Mouse (Mus musculus) lung, postnatal 36 days (tissue): ENCODE measurements at regions not wholly inside any gene's neighbourhood (a gene's known extent, or its start where the extent isn't known, plus 50 kb on each side); places are given as distances from the start of the nearest gene placed in this dataset.

ENCODE experiments used
- DNase-seq: peaks from one replicate; pipeline ENCODE4 v3.0.0; 2022; ENCODE audit warnings: mixed read lengths

- peak; percentile 3 for DNase-seq
Measured at GRCm38 (mm10) chr1:142108826-142109225, 1531.6 kb upstream of the B3galt2 start.

DNA sequence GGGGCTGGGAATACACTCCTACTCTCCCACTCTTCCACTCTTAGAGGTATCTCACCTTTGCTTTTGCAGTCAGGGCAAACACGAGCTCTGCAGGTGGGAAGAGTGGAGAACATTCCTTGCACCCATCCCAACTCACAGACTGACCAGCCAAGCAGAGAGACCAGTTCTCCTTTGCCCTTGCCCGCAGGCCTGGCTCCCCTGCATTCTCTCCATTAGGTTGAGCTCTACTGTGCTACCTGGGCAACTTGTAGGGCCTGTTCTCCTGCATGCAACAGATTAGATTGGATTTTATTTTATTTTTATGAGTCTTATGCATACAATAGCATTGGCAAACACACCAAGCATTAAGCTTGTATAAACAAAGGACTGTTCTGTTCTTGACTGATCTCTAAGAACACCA is 1483.2 kb upstream of the B3galt2 start:
- DNase-seq, result no peak

DNA sequence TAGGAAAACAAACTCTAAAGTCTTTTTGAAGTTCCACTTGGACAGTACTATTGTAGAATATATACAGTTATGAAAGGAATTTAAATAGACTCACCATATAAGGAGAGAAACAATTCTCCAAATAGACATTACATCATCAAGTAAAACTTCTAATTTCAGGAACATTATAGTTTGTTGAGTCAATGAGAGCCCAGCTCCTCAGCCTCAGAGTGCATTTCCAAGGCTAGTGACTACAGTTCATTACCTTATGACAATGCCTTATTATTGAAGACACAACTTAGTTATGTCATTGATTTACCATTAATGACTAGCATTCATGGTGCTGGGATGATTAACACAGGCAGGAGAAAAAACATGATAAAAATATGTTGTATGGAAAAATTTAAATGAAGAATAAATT is 1481.0 kb upstream of the B3galt2 start:
- DNase-seq, result no peak

DNA sequence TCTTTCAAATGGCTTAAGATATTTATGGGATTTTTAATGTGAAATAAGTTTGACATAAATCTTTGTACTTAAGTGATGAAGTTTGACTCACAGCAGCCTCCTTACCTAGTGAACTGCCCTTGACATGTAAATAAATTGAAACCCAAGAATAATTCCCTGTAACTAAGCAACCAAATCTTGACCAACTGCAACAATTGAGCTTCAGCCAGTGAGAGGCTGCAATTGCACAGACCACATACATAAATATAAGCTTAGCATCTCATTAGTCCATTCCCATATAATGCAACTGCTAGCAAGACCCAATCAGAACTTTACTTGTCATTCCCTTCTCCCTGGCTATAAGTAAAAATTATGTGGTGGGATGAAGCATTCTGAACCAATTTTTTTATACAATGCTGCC is 1473.5 kb upstream of the B3galt2 start:
- no peak for DNase-seq

- no peak for DNase-seq
Measured at GRCm38 (mm10) chr1:142171134-142171533, 1469.3 kb upstream of the B3galt2 start.

- DNase-seq, result no peak
Measured at GRCm38 (mm10) chr1:142214778-142215177, 1425.7 kb upstream of the B3galt2 start.
